Mouse (Mus musculus): ENCODE data around the gene Olfr368. TPM values are rescaled to one million over a fixed set of nuclear protein-coding genes. Genes with fewer than 3 reads are reported as not detected.
A peak's percentile ranks its signal among the peaks of the same experiment; 100 is the strongest.

Gene Olfr368
- polyA plus RNA-seq (2016; fragmentation: Nextera tagmentation; extraction: Ambion mirVana): not detected in 2 replicates

DNA sequence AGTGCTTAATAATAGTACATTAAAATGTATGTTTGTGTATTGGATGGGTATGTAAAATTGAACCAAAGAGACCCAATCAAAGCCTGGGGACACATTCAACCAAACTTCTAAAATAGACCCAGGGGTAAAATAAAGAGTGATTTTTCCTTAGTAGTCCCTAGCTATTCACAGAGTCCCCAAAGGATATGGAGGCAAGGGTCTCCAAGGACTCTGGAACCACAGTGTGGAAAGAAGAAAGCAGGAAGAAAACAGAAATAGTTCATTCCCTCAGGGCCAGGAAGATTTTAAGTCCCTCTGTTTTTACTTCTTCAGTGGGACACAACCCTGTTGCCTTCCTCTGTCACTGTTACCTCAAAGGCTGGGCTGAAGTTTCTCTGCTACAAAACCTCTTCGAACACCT, at the start of gene Olfr368:
Gene Olfr368, plus strand, starts transcription at position 301 of the 400 bp plus-strand sequence.
- H3K36me3 ChIP-seq: no peaks in the 10 kb centered on the region
- 92% methylated on average over 1 of the region's 1 CpGs for WGBS
- H3K27me3 ChIP-seq (replicated peaks): no peaks in the 10 kb centered on the region
- no peak for ATAC-seq (ENCODE audit: low FRiP score, low read depth)
- no peak within 1 kb of the TSS for H3K4me2 ChIP-seq (replicated peaks)
- no peak within 1 kb of the TSS for H3K27ac ChIP-seq
- no peaks in the 10 kb centered on the region for H3K9me3 ChIP-seq
- no peaks in the 10 kb centered on the region for H3K4me1 ChIP-seq
- no peak within 1 kb of the TSS for H3K4me3 ChIP-seq
- no peak within 1 kb of the TSS for H3K9ac ChIP-seq

- Histone ChIP-seq H3K27me3 (replicated peaks) (no peaks in the 10 kb centered on the region), H3K36me3 (no peaks in the 10 kb centered on the region), H3K4me3 (no peak overlapping the region), H3K4me1 (no peaks in the 10 kb centered on the region), H3K4me2 (replicated peaks) (no peak overlapping the region), H3K27ac (no peak overlapping the region), H3K9me3 (no peaks in the 10 kb centered on the region), H3K9ac (no peak overlapping the region)
- WGBS: 77% methylated on average over 2 of the region's 2 CpGs
- ATAC-seq (ENCODE audit: low FRiP score, low read depth): no peak
These were observed 7.0 kb downstream of the Olfr368 start for GRCm38 (mm10) chr2:37333321-37333720.

- ATAC-seq (ENCODE audit: low FRiP score, low read depth): no peak
- no peaks in the 10 kb centered on the region for H3K27me3 ChIP-seq (replicated peaks)
- no peak overlapping the region for H3K4me3 ChIP-seq
- H3K36me3 ChIP-seq: no peaks in the 10 kb centered on the region
- no peaks in the 10 kb centered on the region for H3K9me3 ChIP-seq
- no peak overlapping the region for H3K4me2 ChIP-seq (replicated peaks)
- H3K9ac ChIP-seq: no peak overlapping the region
- WGBS: 65% methylated on average over 10 of the region's 10 CpGs
- no peak overlapping the region for H3K27ac ChIP-seq
- no peaks in the 10 kb centered on the region for H3K4me1 ChIP-seq
These were observed 12.3 kb downstream of the Olfr368 start for GRCm38 (mm10) chr2:37338497-37339187.

- Histone ChIP-seq H3K27me3 (replicated peaks) (no peaks in the 10 kb centered on the region), H3K4me2 (replicated peaks) (no peak overlapping the region), H3K4me3 (no peak overlapping the region), H3K4me1 (no peaks in the 10 kb centered on the region), H3K9me3 (no peaks in the 10 kb centered on the region), H3K9ac (no peak overlapping the region), H3K36me3 (peaks cover 62% of the 10 kb centered on the region), H3K27ac (no peak overlapping the region)
- 93% methylated on average over 7 of the region's 7 CpGs for WGBS
- ATAC-seq (ENCODE audit: low FRiP score, low read depth): no peak
These were observed 25.4 kb downstream of the Olfr368 start for GRCm38 (mm10) chr2:37351671-37352070.

GRCm38 (mm10) chr2:37355571-37355970, 29.3 kb downstream of the Olfr368 start:
- no peaks in the 10 kb centered on the region for H3K27me3 ChIP-seq (replicated peaks)
- H3K36me3 ChIP-seq: peaks cover 56% of the 10 kb centered on the region
- H3K9me3 ChIP-seq: no peaks in the 10 kb centered on the region
- no peak overlapping the region for H3K4me3 ChIP-seq
- no peak overlapping the region for H3K27ac ChIP-seq
- H3K9ac ChIP-seq: no peak overlapping the region
- 95% methylated on average over 5 of the region's 5 CpGs for WGBS
- H3K4me1 ChIP-seq: 0 out of 2 replicates have a peak, but pooled peaks cover 9% of the 10 kb centered on the region
- ATAC-seq (ENCODE audit: low FRiP score, low read depth): no peak
- no peak overlapping the region for H3K4me2 ChIP-seq (replicated peaks)

- WGBS: under 1% methylated on average over 42 of the region's 42 CpGs
- Histone ChIP-seq H3K4me2 (replicated peaks) (peak within 1 kb of the TSS; percentile 79), H3K9ac (peak within 1 kb of the TSS; percentile 71), H3K27me3 (replicated peaks) (no peaks in the 10 kb centered on the region), H3K36me3 (peaks cover 26% of the 10 kb centered on the region), H3K4me1 (0 out of 2 replicates have a peak, but pooled peaks cover 9% of the 10 kb centered on the region), H3K4me3 (peak within 1 kb of the TSS; percentile 70), H3K27ac (peak within 1 kb of the TSS; percentile 75), H3K9me3 (no peaks in the 10 kb centered on the region)
- peak; percentile 99 for ATAC-seq (ENCODE audit: low FRiP score, low read depth)
These were observed 32.6 kb downstream of the Olfr368 start, which contains the start of gene Pdcl for GRCm38 (mm10) chr2:37358633-37359540. Gene Pdcl (minus strand): TSS chr2:37359332.

DNA sequence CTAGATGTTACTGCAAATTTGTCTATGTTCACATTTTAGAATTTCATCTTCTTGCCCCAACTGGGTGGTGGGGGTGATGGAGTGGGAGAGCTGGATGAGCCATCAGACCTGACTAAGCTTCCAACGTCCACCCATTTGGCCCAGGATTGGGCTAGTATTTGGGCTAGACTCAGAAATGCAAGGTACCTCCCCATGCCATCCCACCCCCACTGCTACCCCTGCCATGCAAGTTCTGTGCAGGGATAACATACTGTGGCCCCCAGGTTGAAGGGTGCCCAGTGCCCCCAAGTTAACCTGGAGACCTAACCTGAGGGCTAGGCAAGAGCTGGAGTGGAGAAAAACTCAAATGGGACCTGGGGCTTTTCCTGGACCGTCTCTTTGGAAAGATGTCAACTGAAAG, 33.6 kb downstream of the Olfr368 start:
- 93% methylated on average over 2 of the region's 2 CpGs for WGBS
- Histone ChIP-seq H3K9me3 (no peaks in the 10 kb centered on the region), H3K27ac (no peak overlapping the region), H3K4me2 (replicated peaks) (peak overlapping the region; percentile 79; the same call in 1 of the 2 replicates), H3K4me1 (0 out of 2 replicates have a peak, but pooled peaks cover 9% of the 10 kb centered on the region), H3K36me3 (peaks cover 16% of the 10 kb centered on the region), H3K27me3 (replicated peaks) (no peaks in the 10 kb centered on the region), H3K9ac (no peak overlapping the region), H3K4me3 (no peak overlapping the region)
- ATAC-seq (ENCODE audit: low FRiP score, low read depth): no peak

- Histone ChIP-seq H3K4me3 (no peak overlapping the region), H3K27me3 (replicated peaks) (no peaks in the 10 kb centered on the region), H3K36me3 (peaks cover 5% of the 10 kb centered on the region; the same call in 1 of the 2 replicates), H3K4me2 (replicated peaks) (no peak overlapping the region), H3K27ac (no peak overlapping the region), H3K4me1 (no peaks in the 10 kb centered on the region), H3K9ac (no peak overlapping the region), H3K9me3 (no peaks in the 10 kb centered on the region)
- WGBS: 94% methylated on average over 2 of the region's 2 CpGs
- no peak for ATAC-seq (ENCODE audit: low FRiP score, low read depth)
These were observed 44.3 kb downstream of the Olfr368 start for GRCm38 (mm10) chr2:37370651-37371050.

- Histone ChIP-seq H3K9ac (no peak overlapping the region), H3K4me2 (replicated peaks) (no peak overlapping the region), H3K4me1 (no peaks in the 10 kb centered on the region), H3K27me3 (replicated peaks) (no peaks in the 10 kb centered on the region), H3K36me3 (peaks cover 26% of the 10 kb centered on the region), H3K9me3 (no peaks in the 10 kb centered on the region), H3K27ac (no peak overlapping the region), H3K4me3 (no peak overlapping the region)
- WGBS: 100% methylated on average over 1 of the region's 1 CpGs
- ATAC-seq (ENCODE audit: low FRiP score, low read depth): no peak
These were observed 49.7 kb downstream of the Olfr368 start for GRCm38 (mm10) chr2:37376018-37376417.

GRCm38 (mm10) chr2:37380189-37380588, 53.9 kb downstream of the Olfr368 start:
- WGBS: 77% methylated on average over 2 of the region's 2 CpGs
- Histone ChIP-seq H3K27ac (no peak overlapping the region), H3K36me3 (peaks cover 46% of the 10 kb centered on the region), H3K9me3 (no peaks in the 10 kb centered on the region), H3K4me1 (no peaks in the 10 kb centered on the region), H3K4me3 (no peak overlapping the region), H3K4me2 (replicated peaks) (no peak overlapping the region), H3K27me3 (replicated peaks) (no peaks in the 10 kb centered on the region), H3K9ac (no peak overlapping the region)
- peak; percentile 58; the same call in 1 of the 2 replicates for ATAC-seq (ENCODE audit: low FRiP score, low read depth)

All from neural tube, embryonic 12.5 days (tissue).